Mouse (Mus musculus) kidney, postnatal 0 days (tissue): ENCODE measurements at regions not wholly inside any gene's neighbourhood (a gene's known extent, or its start where the extent isn't known, plus 50 kb on each side); places are given as distances from the start of the nearest gene placed in this dataset.
A peak's percentile ranks its signal among the peaks of the same experiment; 100 is the strongest.

Source experiments
- ATAC-seq: fragments of 200-750 bp; cut with Nextera tagmentation; replicated peaks from 2 replicates; pipeline ENCODE4 v1.8.0; 2017; ENCODE audit warnings: low read depth, moderate number of reproducible peaks, moderate TSS enrichment, moderate library complexity; ENCODE audit not compliant: low FRiP score
- DNase-seq: peaks from one replicate; pipeline ENCODE4 v3.0.0-alpha.2; 2016; ENCODE audit warnings: low spot score
- H3K27ac ChIP-seq: fragments of 300-500 bp; sonication (generic); 2 replicates; pipeline ENCODE4 v1.5.1; 2014; ENCODE audit warnings: mild to moderate bottlenecking
- H3K27me3 ChIP-seq: fragments of 300-500 bp; sonication (generic); 2 replicates; pipeline ENCODE4 v1.6.1; 2014; ENCODE audit warnings: low read length, mixed read lengths; ENCODE audit not compliant: insufficient read depth
- H3K36me3 ChIP-seq: fragments of 300-500 bp; sonication (generic); 2 replicates; pipeline ENCODE4 v1.6.1; 2014; ENCODE audit warnings: low read length, mixed read lengths; ENCODE audit not compliant: insufficient read depth
- H3K4me1 ChIP-seq: fragments of 300-500 bp; sonication (generic); replicated peaks from 2 replicates; pipeline ENCODE4 v1.6.1; 2014; ENCODE audit warnings: antibody characterized with exemption, low read length, mixed read lengths; ENCODE audit not compliant: insufficient read depth
- H3K4me2 ChIP-seq: fragments of 300-500 bp; sonication (generic); 2 replicates; pipeline ENCODE4 v1.6.1; 2014; ENCODE audit warnings: mild to moderate bottlenecking, low read length, moderate library complexity, mixed read lengths
- H3K4me3 ChIP-seq: fragments of 300-500 bp; sonication (generic); replicated peaks from 2 replicates; pipeline ENCODE4 v1.5.1; 2014; ENCODE audit warnings: low read depth, low read length
- H3K9ac ChIP-seq: fragments of 300-500 bp; sonication (generic); 2 replicates; pipeline ENCODE4 v1.6.1; 2014; ENCODE audit warnings: low read depth, low read length
- H3K9me3 ChIP-seq: fragments of 300-500 bp; sonication (generic); replicated peaks from 2 replicates; pipeline ENCODE4 v1.6.1; 2016; ENCODE audit warnings: low read length, inconsistent platforms, mixed read lengths
- CTCF ChIP-seq: IDR thresholded peaks from 2 replicates; pipeline ENCODE4 v1.5.1; 2016; ENCODE audit warnings: antibody characterized with exemption, low read depth, mild to moderate bottlenecking, moderate library complexity
- WGBS: fragments of 180-500 bp; shearing (Covaris S2); extraction: QIAGEN DNeasy Blood & Tissue Kit; methylation state at CpG from one replicate; pipeline ENCODE4 v1.1.7; 2014; 5-methylcytosine and 5-hydroxymethylcytosine counted together

DNA sequence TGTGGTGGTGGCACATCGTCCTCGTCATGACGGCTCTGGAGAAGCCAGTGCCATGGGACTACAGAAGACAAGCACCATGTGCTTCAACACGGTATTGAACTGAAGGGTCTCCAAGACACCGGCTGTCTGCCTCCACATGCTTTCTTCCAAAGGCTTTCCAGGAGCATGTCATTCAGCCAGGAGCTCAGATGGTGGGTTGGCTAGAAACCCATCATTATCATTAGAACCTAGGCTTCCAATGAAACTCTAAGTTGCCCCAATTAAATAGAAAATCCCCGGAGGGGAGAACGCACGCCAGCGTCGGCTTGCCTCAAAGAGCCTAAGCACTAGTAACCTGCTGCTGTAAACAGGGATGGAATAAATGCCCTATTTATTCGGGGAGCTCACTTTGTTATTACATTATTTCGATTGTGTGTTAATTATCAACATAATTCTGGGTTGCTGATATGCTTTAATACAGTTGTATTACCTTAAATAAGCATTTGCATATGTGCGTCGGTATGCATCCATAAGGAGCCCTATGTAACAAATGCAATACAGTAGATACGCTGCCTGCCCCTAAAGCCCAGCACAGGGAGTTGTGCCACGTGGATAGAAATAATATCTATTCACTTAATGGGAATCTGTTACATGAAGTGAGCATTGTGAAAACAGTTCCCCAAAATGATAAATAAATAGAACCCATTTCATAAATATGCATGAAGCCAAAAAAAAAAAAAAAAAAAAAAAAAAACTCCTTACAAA is 103.3 kb upstream of the Krtap11-1 start:
- no peak for TF ChIP-seq CTCF
- Histone ChIP-seq H3K9me3 (no peaks in the 10 kb centered on the region), H3K27ac (no peak overlapping the region), H3K4me1 (0 out of 2 replicates have a peak, but pooled peaks cover 4% of the 10 kb centered on the region), H3K27me3 (no peaks in the 10 kb centered on the region), H3K4me3 (no peak overlapping the region), H3K4me2 (no peak overlapping the region), H3K9ac (no peak overlapping the region), H3K36me3 (no peaks in the 10 kb centered on the region)
- no peak for ATAC-seq
- DNase-seq = no peak
- WGBS = 90% methylated on average over 16 of the region's 16 CpGs

DNA sequence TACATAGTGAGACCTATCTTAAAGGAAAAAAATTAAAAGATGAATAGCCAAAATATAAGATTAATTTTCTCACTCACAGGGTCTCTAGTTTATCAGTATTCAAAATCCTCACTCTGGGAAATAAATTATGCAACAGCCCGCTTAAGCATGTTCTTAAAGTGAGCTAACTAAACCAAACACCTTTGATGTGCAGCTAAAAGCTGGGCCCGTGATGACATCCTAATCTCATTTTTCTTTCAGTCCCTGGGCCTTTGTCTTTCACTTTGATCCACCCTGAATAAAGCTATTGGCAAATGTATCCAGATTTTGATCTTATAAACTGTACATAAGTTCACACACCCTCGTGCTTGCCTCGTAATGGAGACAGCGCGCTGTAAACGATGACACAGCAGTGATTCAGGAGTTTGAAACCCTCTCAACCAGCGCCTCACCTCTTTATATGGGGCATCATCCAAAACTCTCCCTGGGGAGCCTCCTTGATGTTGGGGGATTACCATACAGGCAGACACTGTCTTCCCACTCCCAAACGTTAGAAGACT is 100.3 kb upstream of the Krtap11-1 start:
- H3K4me3 ChIP-seq = no peak overlapping the region
- no peak overlapping the region for H3K4me2 ChIP-seq
- H3K27me3 ChIP-seq = no peaks in the 10 kb centered on the region
- DNase-seq (no peak), ATAC-seq (no peak)
- 80% methylated on average over 9 of the region's 9 CpGs for WGBS
- H3K4me1 ChIP-seq = 0 out of 2 replicates have a peak, but pooled peaks cover 4% of the 10 kb centered on the region
- no peaks in the 10 kb centered on the region for H3K9me3 ChIP-seq
- no peak overlapping the region for H3K27ac ChIP-seq
- H3K9ac ChIP-seq = no peak overlapping the region
- no peaks in the 10 kb centered on the region for H3K36me3 ChIP-seq
- TF ChIP-seq CTCF = no peak

DNA sequence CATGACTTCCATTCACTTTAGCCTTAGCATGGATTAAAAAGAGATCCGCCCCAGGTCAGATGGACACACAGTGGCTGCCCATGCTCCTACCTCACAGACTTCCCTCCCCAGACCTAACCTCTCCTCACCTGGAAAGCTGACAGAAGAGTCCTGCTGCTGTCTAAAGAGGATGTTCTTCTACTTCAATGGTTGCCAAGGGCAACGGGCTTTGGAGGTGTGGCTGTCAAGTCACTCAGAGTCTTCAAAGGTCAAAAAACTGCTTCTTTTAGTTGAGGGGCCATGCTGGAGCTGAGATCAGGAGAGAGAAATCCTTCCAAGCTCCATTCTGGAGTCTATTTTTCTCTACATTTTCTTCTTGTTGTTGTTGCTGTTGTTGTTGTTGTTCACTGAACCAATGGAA is 89.1 kb upstream of the Krtap11-1 start:
- ATAC-seq (no peak), DNase-seq (no peak)
- WGBS = 82% methylated on average over 2 of the region's 2 CpGs
- no peaks in the 10 kb centered on the region for H3K9me3 ChIP-seq
- H3K4me1 ChIP-seq = no peaks in the 10 kb centered on the region
- no peak overlapping the region for H3K4me3 ChIP-seq
- no peak overlapping the region for H3K9ac ChIP-seq
- TF ChIP-seq CTCF = no peak
- H3K27me3 ChIP-seq = no peaks in the 10 kb centered on the region
- no peaks in the 10 kb centered on the region for H3K36me3 ChIP-seq
- no peak overlapping the region for H3K27ac ChIP-seq
- H3K4me2 ChIP-seq = no peak overlapping the region

DNA sequence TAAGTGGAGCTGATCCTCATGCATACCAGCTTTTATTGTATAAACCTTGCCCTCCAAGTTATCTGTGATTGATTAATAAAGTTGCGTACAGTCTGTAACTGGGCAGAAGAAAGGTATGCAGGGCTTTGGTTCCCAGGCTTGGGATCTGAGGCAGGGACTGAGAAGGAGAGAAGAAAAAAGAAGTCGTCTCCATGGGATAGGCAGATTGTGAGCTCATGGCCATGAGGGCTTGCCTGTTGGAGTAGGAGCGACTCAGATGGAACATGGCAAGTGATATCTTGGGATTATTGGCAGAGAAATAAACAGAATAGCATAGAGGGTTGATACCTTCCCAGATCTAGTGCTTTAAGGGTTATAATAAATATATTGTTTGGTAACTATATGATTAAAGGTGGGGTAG is 85.1 kb upstream of the Krtap11-1 start:
- ATAC-seq = no peak
- no peak overlapping the region for H3K9ac ChIP-seq
- DNase-seq = no peak
- no peak for TF ChIP-seq CTCF
- H3K4me2 ChIP-seq = no peak overlapping the region
- no peaks in the 10 kb centered on the region for H3K9me3 ChIP-seq
- H3K4me3 ChIP-seq = no peak overlapping the region
- no peak overlapping the region for H3K27ac ChIP-seq
- no peaks in the 10 kb centered on the region for H3K36me3 ChIP-seq
- no peaks in the 10 kb centered on the region for H3K27me3 ChIP-seq
- 94% methylated on average over 3 of the region's 3 CpGs for WGBS
- H3K4me1 ChIP-seq = no peaks in the 10 kb centered on the region

DNA sequence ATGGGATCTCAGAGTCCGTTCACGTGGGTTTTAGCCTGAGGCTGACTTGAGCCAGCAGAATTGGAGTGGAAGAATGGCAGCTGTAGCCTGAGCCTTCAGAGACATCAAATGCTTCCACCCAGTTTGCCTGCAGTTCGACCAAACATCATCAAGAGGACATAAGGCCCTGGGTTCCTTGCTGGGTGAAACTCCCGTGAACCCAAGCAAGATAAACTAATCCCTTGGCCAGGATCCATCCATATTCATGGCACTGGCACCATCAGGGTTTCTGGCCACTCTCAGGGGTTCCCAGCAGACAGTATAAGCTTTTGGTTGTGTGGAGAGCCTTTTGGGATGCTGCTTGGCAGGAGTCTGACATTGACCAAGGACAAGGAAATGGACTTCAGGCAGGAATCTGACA is 77.7 kb upstream of the Krtap11-1 start:
- Histone ChIP-seq H3K36me3 (no peaks in the 10 kb centered on the region), H3K4me1 (no peaks in the 10 kb centered on the region), H3K9ac (no peak overlapping the region), H3K27ac (no peak overlapping the region), H3K4me2 (no peak overlapping the region), H3K9me3 (no peaks in the 10 kb centered on the region), H3K27me3 (no peaks in the 10 kb centered on the region), H3K4me3 (no peak overlapping the region)
- WGBS = 81% methylated on average over 4 of the region's 4 CpGs
- ATAC-seq (no peak), DNase-seq (no peak)
- TF ChIP-seq CTCF = no peak

DNA sequence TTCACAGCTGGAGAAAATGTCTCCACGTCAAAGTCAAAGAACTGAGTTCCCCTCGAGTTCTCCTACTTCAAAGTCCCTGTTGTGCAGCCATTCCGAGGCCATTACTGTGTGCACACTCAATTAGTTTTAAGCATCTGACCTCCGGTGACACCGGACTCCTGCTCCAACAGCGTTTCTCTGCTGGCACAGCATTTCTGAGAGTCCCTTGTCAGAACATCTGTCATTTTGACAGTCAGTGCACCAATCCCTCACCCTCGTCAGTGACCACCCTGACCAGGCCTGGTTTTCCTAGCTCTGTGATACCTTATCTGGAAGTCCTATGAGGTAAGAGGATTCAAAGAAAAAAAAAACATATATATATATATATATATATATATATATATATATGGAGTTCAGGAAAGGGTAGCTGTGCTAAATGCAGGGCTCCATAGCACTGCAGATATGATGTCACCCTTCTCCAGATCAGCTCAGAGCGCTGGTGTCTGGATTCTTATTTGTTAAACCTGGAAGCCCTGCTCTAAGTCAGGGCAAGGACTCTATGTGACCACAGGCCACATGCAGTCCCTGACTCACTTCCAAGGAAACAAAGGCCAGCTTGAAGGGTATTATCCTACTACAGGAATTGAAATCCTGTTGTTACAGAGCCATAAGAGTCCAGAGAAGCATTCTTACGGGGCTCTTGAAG is 63.1 kb upstream of the Krtap11-1 start:
- Histone ChIP-seq H3K4me3 (no peak overlapping the region), H3K27ac (no peak overlapping the region), H3K27me3 (no peaks in the 10 kb centered on the region), H3K36me3 (no peaks in the 10 kb centered on the region), H3K9ac (no peak overlapping the region), H3K9me3 (no peaks in the 10 kb centered on the region), H3K4me2 (no peak overlapping the region), H3K4me1 (no peaks in the 10 kb centered on the region)
- DNase-seq (peak; percentile 12), ATAC-seq (peak; percentile 43; the same call in 1 of the 2 replicates)
- 21% methylated on average over 9 of the region's 9 CpGs for WGBS
- no peak for TF ChIP-seq CTCF
